Mouse (Mus musculus) G1E (cell line): ENCODE measurements around the gene Epha8. TPM values are rescaled to one million over a fixed set of nuclear protein-coding genes. Genes with fewer than 3 reads are reported as not detected.

Experiments
- ATAC-seq: 2 replicates; pipeline ENCODE4 v1.8.0; 2016; ENCODE audit warnings: mild to moderate bottlenecking; ENCODE audit not compliant: insufficient number of reproducible peaks, poor library complexity, low FRiP score, severe bottlenecking; ENCODE audit errors: extremely low read depth
- DNase-seq: peaks from one replicate; pipeline ENCODE4 v3.0.0; 2012; ENCODE audit warnings: low spot score
- H3K27me3 ChIP-seq: 2 replicates; pipeline ENCODE4 v1.6.1; 2012; ENCODE audit warnings: mild to moderate bottlenecking, low read length, inconsistent platforms; ENCODE audit not compliant: insufficient read depth
- H3K36me3 ChIP-seq: replicated peaks from 2 replicates; pipeline ENCODE3; 2012; ENCODE audit warnings: mild to moderate bottlenecking, inconsistent platforms
- H3K4me1 ChIP-seq: 2 replicates; pipeline ENCODE4 v1.6.1; 2012; ENCODE audit warnings: low read depth, low read length, inconsistent platforms, mixed read lengths; ENCODE audit not compliant: insufficient read depth
- H3K4me3 ChIP-seq: 2 replicates; pipeline ENCODE4 v1.5.1; 2012; ENCODE audit warnings: low read depth, mild to moderate bottlenecking, inconsistent platforms, low read length, moderate library complexity, mixed read lengths
- H3K9me3 ChIP-seq: replicated peaks from 2 replicates; pipeline ENCODE4 v1.6.1; 2012; ENCODE audit warnings: inconsistent platforms
- CTCF ChIP-seq: IDR thresholded peaks from 2 replicates; pipeline ENCODE4 v1.5.1; 2012; ENCODE audit warnings: low read depth, low read length, inconsistent platforms, mixed read lengths
- GATA1 ChIP-seq: IDR thresholded peaks from 2 replicates; pipeline ENCODE4 v1.6.1; 2012; ENCODE audit warnings: borderline replicate concordance, low read length, inconsistent platforms, mixed read lengths
- GATA2 ChIP-seq: IDR thresholded peaks from 2 replicates; pipeline ENCODE4 v1.6.1; 2012; ENCODE audit warnings: low read depth, low read length, inconsistent platforms, borderline replicate concordance
- POLR2AphosphoS5 ChIP-seq: IDR thresholded peaks from 2 replicates; pipeline ENCODE4 v1.6.1; 2012; ENCODE audit warnings: low read depth, low read length, inconsistent platforms; ENCODE audit not compliant: insufficient replicate concordance
- TAL1 ChIP-seq: conservative IDR thresholded peaks from 2 replicates; pipeline ENCODE4 v1.6.1; 2012; ENCODE audit warnings: low read depth, low read length, inconsistent platforms, mixed read lengths
- polyA plus RNA-seq: library from polyadenylated mRNA; stranded (reverse); fragments of >175 nt; gene quantifications from 2 replicates; pipeline ENCODE4 v1.2.3, GENCODE M21; 2012
- total RNA-seq, 2 experiments: library from RNA; stranded (forward) in 1 of 2; stranded (reverse) in 1 of 2; fragments of 200-1000 nt in 1 of 2; fragments of >200 nt in 1 of 2; fragmentation: Nextera tagmentation in 1 of 2; gene quantifications; 2 replicates each; pipeline ENCODE4 v1.2.3; 2014 to 2017

Gene Epha8
- total and polyA plus RNA-seq, 3 experiments = 0.11 TPM; not detected in 2

- H3K4me1 ChIP-seq = no peaks in the 10 kb centered on the region
- DNase-seq (no peak), ATAC-seq (no peak)
- no peaks in the 10 kb centered on the region for H3K36me3 ChIP-seq
- H3K27me3 ChIP-seq = peaks cover 2% of the 10 kb centered on the region; the same call in 1 of the 2 replicates
- H3K4me3 ChIP-seq = no peak overlapping the region
- TF ChIP-seq GATA1 (no peak), CTCF (no peak), GATA2 (no peak)
- no peaks in the 10 kb centered on the region for H3K9me3 ChIP-seq
Measured at GRCm38 (mm10) chr4:136916359-136917164, 40.1 kb downstream of the Epha8 start.

GRCm38 (mm10) chr4:136912841-136913240 is 43.8 kb downstream of the Epha8 start:
- peaks cover 2% of the 10 kb centered on the region; the same call in 1 of the 2 replicates for H3K27me3 ChIP-seq
- no peak overlapping the region for H3K4me3 ChIP-seq
- H3K36me3 ChIP-seq = no peaks in the 10 kb centered on the region

GRCm38 (mm10) chr4:136911804-136912203 is 44.8 kb downstream of the Epha8 start:
- DNase-seq = no peak
- TF ChIP-seq CTCF (no peak), GATA1 (no peak), GATA2 (no peak), TAL1 (no peak), POLR2AphosphoS5 (no peak)
- Histone ChIP-seq H3K4me3 (no peak overlapping the region), H3K36me3 (no peaks in the 10 kb centered on the region), H3K27me3 (peaks cover 2% of the 10 kb centered on the region; the same call in 1 of the 2 replicates), H3K4me1 (no peaks in the 10 kb centered on the region), H3K9me3 (no peaks in the 10 kb centered on the region)
- ATAC-seq = no peak

More at GRCm38 (mm10) chr4:136912841-136913240, 43.8 kb downstream of the Epha8 start:
- DNase-seq (no peak), ATAC-seq (no peak)
- no peaks in the 10 kb centered on the region for H3K4me1 ChIP-seq
- TF ChIP-seq GATA2 (no peak), POLR2AphosphoS5 (no peak), GATA1 (no peak), TAL1 (no peak), CTCF (no peak)
- no peaks in the 10 kb centered on the region for H3K9me3 ChIP-seq

- TF ChIP-seq GATA2 = no peak
- TF ChIP-seq GATA1 = no peak
- TF ChIP-seq TAL1 = no peak
- TF ChIP-seq POLR2AphosphoS5 = no peak
- no peak for TF ChIP-seq CTCF
- Histone ChIP-seq H3K9me3 (no peaks in the 10 kb centered on the region), H3K4me1 (no peaks in the 10 kb centered on the region), H3K4me3 (no peak overlapping the region), H3K36me3 (no peaks in the 10 kb centered on the region), H3K27me3 (peaks cover 2% of the 10 kb centered on the region; the same call in 1 of the 2 replicates)
- DNase-seq (no peak), ATAC-seq (no peak)
Measured at GRCm38 (mm10) chr4:136911211-136911646, 45.4 kb downstream of the Epha8 start.

GRCm38 (mm10) chr4:136907809-136908208 is 48.8 kb downstream of the Epha8 start:
- ATAC-seq = no peak
- no peak for TF ChIP-seq POLR2AphosphoS5
- no peak for TF ChIP-seq GATA2
- no peak for TF ChIP-seq TAL1
- no peak for TF ChIP-seq GATA1
- no peak for TF ChIP-seq CTCF
- Histone ChIP-seq H3K4me1 (no peaks in the 10 kb centered on the region), H3K27me3 (peaks cover 3% of the 10 kb centered on the region; the same call in 1 of the 2 replicates), H3K36me3 (no peaks in the 10 kb centered on the region), H3K9me3 (no peaks in the 10 kb centered on the region), H3K4me3 (no peak overlapping the region)
- no peak for DNase-seq

GRCm38 (mm10) chr4:136907033-136907432 is 49.6 kb downstream of the Epha8 start:
- ATAC-seq (no peak), DNase-seq (peak; percentile 25)
- no peaks in the 10 kb centered on the region for H3K36me3 ChIP-seq
- H3K4me3 ChIP-seq = no peak overlapping the region
- H3K27me3 ChIP-seq = peaks cover 3% of the 10 kb centered on the region; the same call in 1 of the 2 replicates
- H3K9me3 ChIP-seq = no peaks in the 10 kb centered on the region
- TF ChIP-seq POLR2AphosphoS5 (no peak), TAL1 (no peak), GATA1 (no peak), GATA2 (no peak), CTCF (peak; percentile 61)
- H3K4me1 ChIP-seq = no peaks in the 10 kb centered on the region
